Mouse (Mus musculus): ENCODE results near the gene Nudt6.

DNA sequence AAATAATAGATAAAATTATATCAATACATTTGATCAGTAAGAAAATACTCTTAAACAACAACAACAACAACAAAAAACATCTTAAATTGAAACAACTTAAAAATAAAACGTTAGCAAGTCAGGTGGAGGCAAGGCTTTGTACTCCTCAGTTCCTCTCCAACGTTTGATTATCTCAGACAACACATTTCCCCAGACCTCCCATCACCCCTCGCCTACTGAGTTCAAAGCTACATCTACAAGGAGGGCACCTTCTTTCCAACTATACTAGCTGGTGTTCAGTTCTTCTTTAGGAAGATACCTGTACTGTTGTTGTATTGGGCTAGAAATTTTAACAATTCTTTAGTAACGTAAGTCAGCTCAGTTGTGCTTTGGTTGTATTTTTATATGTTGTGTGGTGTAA, 49.3 kb upstream of the Nudt6 start:
- TF ChIP-seq CTCF (IDR thresholded peaks at IDR 0.05; ENCODE audit: low read depth) (no peak), EP300 (optimal IDR thresholded peaks at IDR 0.05) (no peak)
